Mouse (Mus musculus) cortical plate, adult 2 months (tissue): ENCODE measurements around the gene Ddah2. TPM values are rescaled to one million over a fixed set of nuclear protein-coding genes. Genes with fewer than 3 reads are reported as not detected.

ENCODE experiments used
- H3K27ac ChIP-seq: fragments of 200-500 bp; 2 replicates; pipeline ENCODE4 v1.5.1; 2012; ENCODE audit warnings: low read length, control low read depth, inconsistent platforms; ENCODE audit not compliant: insufficient read depth
- H3K4me1 ChIP-seq: fragments of 200-500 bp; 2 replicates; pipeline ENCODE4 v1.6.1; 2011; ENCODE audit warnings: low read length; ENCODE audit not compliant: control insufficient read depth, insufficient read depth
- H3K4me3 ChIP-seq: fragments of 200-500 bp; 2 replicates; pipeline ENCODE4 v1.5.1; 2011; ENCODE audit warnings: mild to moderate bottlenecking, low read length, control low read depth; ENCODE audit not compliant: insufficient read depth
- CTCF ChIP-seq: fragments of 200-500 bp; IDR thresholded peaks from 2 replicates; pipeline ENCODE4 v1.5.1; 2011; ENCODE audit warnings: mild to moderate bottlenecking, control low read depth, low read length; ENCODE audit not compliant: insufficient read depth; ENCODE audit errors: extremely low read depth
- POLR2A ChIP-seq: fragments of 200-500 bp; IDR thresholded peaks from 2 replicates; pipeline ENCODE4 v1.6.1; 2011; ENCODE audit warnings: mild to moderate bottlenecking, low read length, control low read depth; ENCODE audit not compliant: insufficient read depth; ENCODE audit errors: extremely low read depth
- polyA plus RNA-seq: library from polyadenylated mRNA; depleted of rRNA; stranded (reverse); fragments of >200 nt; gene quantifications from 2 replicates; pipeline ENCODE4 v1.2.3, GENCODE M21; 2012

Gene Ddah2
- polyA plus RNA-seq, 1 experiment: 26.8 TPM

GRCm38 (mm10) chr17:35044904-35045806 is 13.7 kb upstream of the Ddah2 start:
- H3K4me1 ChIP-seq: no peaks in the 10 kb centered on the region
- H3K27ac ChIP-seq: no peak overlapping the region
- TF ChIP-seq CTCF: no peak
- TF ChIP-seq POLR2A: no peak
- H3K4me3 ChIP-seq: no peak overlapping the region

GRCm38 (mm10) chr17:35045807-35046680 is 12.8 kb upstream of the Ddah2 start:
- Histone ChIP-seq H3K27ac (no peak overlapping the region), H3K4me1 (no peaks in the 10 kb centered on the region), H3K4me3 (peak overlapping the region; percentile 19)
- TF ChIP-seq CTCF (no peak), POLR2A (no peak)

GRCm38 (mm10) chr17:35046681-35047455 is 12.0 kb upstream of the Ddah2 start, which contains the start of gene Msh5:
Gene Msh5, minus strand, starts transcription at chr17:35046745.
- TF ChIP-seq POLR2A: no peak
- TF ChIP-seq CTCF: no peak
- Histone ChIP-seq H3K4me3 (peak within 1 kb of the TSS; percentile 19), H3K4me1 (no peaks in the 10 kb centered on the region), H3K27ac (no peak within 1 kb of the TSS)

- Histone ChIP-seq H3K4me1 (no peaks in the 10 kb centered on the region), H3K4me3 (no peak overlapping the region), H3K27ac (no peak overlapping the region)
- TF ChIP-seq POLR2A: no peak
- TF ChIP-seq CTCF: no peak
These were observed 11.1 kb upstream of the Ddah2 start for GRCm38 (mm10) chr17:35047688-35048087.

GRCm38 (mm10) chr17:35048149-35048931 is 10.5 kb upstream of the Ddah2 start:
- Histone ChIP-seq H3K4me1 (no peaks in the 10 kb centered on the region), H3K4me3 (no peak overlapping the region), H3K27ac (no peak overlapping the region)
- TF ChIP-seq POLR2A (no peak), CTCF (no peak)

- Histone ChIP-seq H3K27ac (no peak overlapping the region), H3K4me1 (no peaks in the 10 kb centered on the region), H3K4me3 (no peak overlapping the region)
- TF ChIP-seq POLR2A: no peak
- TF ChIP-seq CTCF: no peak
These were observed 9.8 kb upstream of the Ddah2 start for GRCm38 (mm10) chr17:35048932-35049440.

GRCm38 (mm10) chr17:35049561-35050016 is 9.2 kb upstream of the Ddah2 start, which contains the start of gene Clic1:
Gene Clic1, plus strand, starts transcription at chr17:35049966.
- H3K27ac ChIP-seq: peak within 1 kb of the TSS; percentile 33
- H3K4me3 ChIP-seq: peak within 1 kb of the TSS; percentile 27
- no peaks in the 10 kb centered on the region for H3K4me1 ChIP-seq
- no peak for TF ChIP-seq CTCF
- TF ChIP-seq POLR2A: no peak

- no peaks in the 10 kb centered on the region for H3K4me1 ChIP-seq
- H3K27ac ChIP-seq: peak overlapping the region; percentile 33
- 0 out of 2 replicates have a peak, but pooled peaks have one; percentile 7 for TF ChIP-seq POLR2A
- TF ChIP-seq CTCF: no peak
- H3K4me3 ChIP-seq: peak overlapping the region; percentile 27
These were observed 8.6 kb upstream of the Ddah2 start for GRCm38 (mm10) chr17:35050126-35050750.
